23 mouse cellular contexts compared by ENCODE assay signal in the genomic region with DNA sequence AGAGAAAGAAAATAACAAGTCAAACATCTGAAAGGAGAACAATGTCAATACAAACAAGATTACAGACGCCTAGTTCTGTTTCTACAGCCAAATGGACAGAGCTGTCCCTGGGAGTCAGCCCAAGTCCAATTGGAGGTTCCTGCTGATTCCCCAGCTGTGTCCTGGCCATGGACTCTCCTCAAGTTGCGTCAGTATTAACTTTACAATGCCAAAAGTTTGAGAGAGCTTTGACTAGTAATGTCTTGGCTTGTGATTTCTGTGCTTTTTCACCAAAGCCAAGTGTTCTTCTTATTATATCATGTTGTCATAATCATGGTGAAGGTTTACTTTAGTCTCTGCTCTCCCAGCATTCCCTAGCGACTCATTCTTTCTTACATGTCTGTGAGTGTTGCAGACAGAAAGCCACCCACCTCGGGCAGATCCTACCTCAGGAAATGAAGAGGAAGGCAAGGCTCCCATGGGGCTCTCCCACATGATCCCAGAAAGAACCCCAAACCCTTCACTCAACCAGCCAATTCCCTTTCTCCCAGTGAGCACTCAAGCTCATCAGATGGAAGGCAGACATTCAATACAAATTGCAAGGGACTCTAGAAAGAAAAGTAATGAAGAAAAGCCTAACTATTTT.
DNase-seq lines count a peak whose midpoint lies in the region; TF ChIP-seq lines count a peak whose summit lies in the region.
"Had no signal": no experiment of that assay in that cellular context is flagged by ENCODE, and none has a peak within 500 bp of the region (broad histone marks: within the 10 kb centered on the region; RNA-seq: fewer than 3 reads in every experiment).

No protein-coding gene starts in this region.

- no peak overlapping the region for H3K4me3 ChIP-seq in lung, adult 2 months (replicated peaks; ENCODE audit: extremely low read depth, low read depth, low read length)
- H3K4me3 ChIP-seq: embryonic facial prominence, embryonic 13.5 days; forebrain, embryonic 15.5 days; hindbrain, embryonic 10.5 days; midbrain, embryonic 15.5 days; myocyte; neural tube, embryonic 15.5 days; stomach, embryonic 15.5 days had no signal

- H3K4me1 ChIP-seq in lung, adult 2 months (ENCODE audit: control insufficient read depth, insufficient read depth, low read length), result no peaks in the 10 kb centered on the region
- H3K4me1 ChIP-seq: embryonic facial prominence, embryonic 13.5 days; hindbrain, embryonic 10.5 days; midbrain, embryonic 15.5 days; neural tube, embryonic 15.5 days; stomach, embryonic 15.5 days had no signal

- 58% methylated on average over 4 of the region's 4 CpGs for WGBS in lung, adult 2 months

- no peak for TF ChIP-seq POLR2A in lung, adult 2 months (IDR thresholded peaks at IDR 0.05; ENCODE audit: borderline replicate concordance, extremely low read depth, low read depth, low read length)

- peak; percentile 17 to 40 for DNase-seq in cerebellum, postnatal 14 days
- DNase-seq in cerebellum, adult 11 months, result no peak
- DNase-seq in lung, postnatal 36 days, result peak; percentile 13
- DNase-seq in lung, adult 2 months, result no peak
- DNase-seq in gastrocnemius, postnatal 36 days, result peak; percentile 19 to 44
- DNase-seq in heart, postnatal 4 days, result peak; percentile 10
- no peak for DNase-seq in thymus, postnatal 0 days (ENCODE audit: low spot score)
- no peak for DNase-seq in kidney, postnatal 4 days
- DNase-seq: adrenal gland, postnatal 36 days; cerebellum, adult 8-10 months; kidney, postnatal 10 days; left cerebral cortex, postnatal 4 days; liver; lung, postnatal 14 days; right cerebral cortex, postnatal 14 days; thymus, adult 2 months had no signal

- no peak for TF ChIP-seq CTCF in lung, adult 2 months (IDR thresholded peaks at IDR 0.05; ENCODE audit: insufficient read depth, low read length)

- intact Hi-C loops in gastrocnemius, postnatal 36 days (cut with DNase I), result no loop called here

Comparison
In these comparisons a context has a peak if more than half of its experiments do, and no peak if none do; other contexts are left out.
1. DNase-seq: peak in cerebellum, postnatal 14 days (2 of 2), lung, postnatal 36 days (single experiment), gastrocnemius, postnatal 36 days (2 of 2) and heart, postnatal 4 days (single experiment); none in cerebellum, adult 11 months (single experiment), lung, adult 2 months (single experiment), thymus, postnatal 0 days (single experiment) and kidney, postnatal 4 days (0 of 2).